Mouse (Mus musculus) heart, postnatal 0 days (tissue): ENCODE data around the gene Rbm8a.

Experiments used
- CTCF ChIP-seq: IDR thresholded peaks from 2 replicates; pipeline ENCODE4 v1.5.1; 2016; ENCODE audit warnings: antibody characterized with exemption, control low read depth, low read depth
- EP300 ChIP-seq: IDR thresholded peaks from 2 replicates; pipeline ENCODE4 v1.6.1; 2016; ENCODE audit warnings: antibody characterized with exemption, low read depth

DNA sequence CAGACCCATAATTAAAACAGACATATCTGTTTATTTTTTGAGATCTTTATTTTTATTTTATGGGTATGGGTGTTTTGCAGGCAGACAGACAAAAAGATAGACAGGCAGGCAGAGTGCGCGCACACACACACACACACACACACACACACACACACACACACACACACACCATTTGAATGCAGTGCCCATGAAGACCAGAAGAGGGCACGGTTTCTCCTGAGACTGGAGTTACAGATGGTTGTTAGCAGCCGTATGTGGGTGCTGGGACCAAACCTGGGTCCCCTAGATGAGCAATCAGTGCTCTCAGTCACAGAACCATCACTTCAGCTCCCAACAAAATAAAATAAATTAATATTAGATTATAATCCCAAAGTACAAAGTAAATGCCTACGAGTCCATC is 46.3 kb upstream of the Rbm8a start:
- TF ChIP-seq CTCF (peak; percentile 17; the same call in 1 of the 2 replicates), EP300 (no peak)
